Mouse (Mus musculus) liver, postnatal 0 days (tissue): ENCODE results near the gene Ptprq. TPM values are rescaled to one million over a fixed set of nuclear protein-coding genes. Genes with fewer than 3 reads are reported as not detected.

Source experiments
- ATAC-seq: fragments of 200-750 bp; cut with Nextera tagmentation; 2 replicates; pipeline ENCODE4 v1.8.0; 2017; ENCODE audit warnings: mild to moderate bottlenecking, moderate library complexity
- DNase-seq: peaks from one replicate; pipeline ENCODE4 v3.0.0-alpha.2; 2016
- H3K27ac ChIP-seq: fragments of 300-500 bp; sonication (generic); 2 replicates; pipeline ENCODE4 v1.5.1; 2014; ENCODE audit warnings: antibody characterized with exemption, moderate library complexity, mild to moderate bottlenecking, low read depth
- H3K27me3 ChIP-seq: fragments of 300-500 bp; sonication (generic); 2 replicates; pipeline ENCODE4 v1.6.1; 2014; ENCODE audit warnings: low read length, control low read depth, mixed read lengths; ENCODE audit not compliant: insufficient read depth
- H3K36me3 ChIP-seq: fragments of 300-500 bp; sonication (generic); replicated peaks from 2 replicates; pipeline ENCODE4 v1.6.1; 2014; ENCODE audit warnings: mild to moderate bottlenecking, control low read depth, low read length, moderate library complexity, mixed read lengths; ENCODE audit not compliant: insufficient read depth
- H3K4me1 ChIP-seq: fragments of 300-500 bp; sonication (generic); 2 replicates; pipeline ENCODE4 v1.6.1; 2014; ENCODE audit warnings: antibody characterized with exemption, mild to moderate bottlenecking, control low read depth; ENCODE audit not compliant: insufficient read depth
- H3K4me2 ChIP-seq: fragments of 300-500 bp; sonication (generic); 2 replicates; pipeline ENCODE4 v1.6.1; 2014; ENCODE audit warnings: low read depth, mild to moderate bottlenecking, low read length, moderate library complexity, mixed read lengths
- H3K4me3 ChIP-seq: fragments of 300-500 bp; sonication (generic); 2 replicates; pipeline ENCODE4 v1.5.1; 2014; ENCODE audit warnings: low read depth, low read length
- H3K9ac ChIP-seq: fragments of 300-500 bp; sonication (generic); replicated peaks from 2 replicates; pipeline ENCODE4 v1.6.1; 2014; ENCODE audit warnings: mild to moderate bottlenecking, moderate library complexity
- H3K9me3 ChIP-seq: fragments of 300-500 bp; sonication (generic); 2 replicates; pipeline ENCODE4 v1.6.1; 2016; ENCODE audit warnings: mild to moderate bottlenecking, control low read depth, low read length, mixed read lengths
- CTCF ChIP-seq: sonication (generic); IDR thresholded peaks from 2 replicates; pipeline ENCODE4 v1.5.1; 2016; ENCODE audit warnings: antibody characterized with exemption, low read depth
- EP300 ChIP-seq: IDR thresholded peaks from 2 replicates; pipeline ENCODE4 v1.6.1; 2016; ENCODE audit warnings: antibody characterized with exemption, low read depth, mild to moderate bottlenecking
- WGBS: fragments of 180-500 bp; shearing (Covaris S2); extraction: QIAGEN DNeasy Blood & Tissue Kit; methylation state at CpG from one replicate; pipeline ENCODE4 v1.1.7; 2014; ENCODE audit not compliant: insufficient replicate concordance; 5-methylcytosine and 5-hydroxymethylcytosine counted together
- polyA plus RNA-seq: library from polyadenylated mRNA; unstranded; fragments of >200 nt; fragmentation: Nextera tagmentation; extraction: Ambion mirVana; gene quantifications from 2 replicates; pipeline ENCODE4 v1.2.1, GENCODE M21; 2015

Ptprq gene
- polyA plus RNA-seq, 1 experiment from 2014 or later, result not detected

GRCm38 (mm10) chr10:107746717-107747116 lies 26.9 kb upstream of the Ptprq start:
- WGBS, result 26% methylated on average over 9 of the region's 9 CpGs
- no peaks in the 10 kb centered on the region for H3K4me1 ChIP-seq
- no peak overlapping the region for H3K4me2 ChIP-seq

GRCm38 (mm10) chr10:107739815-107740214 lies 20.0 kb upstream of the Ptprq start:
- Histone ChIP-seq H3K36me3 (no peaks in the 10 kb centered on the region), H3K27me3 (no peaks in the 10 kb centered on the region), H3K4me2 (no peak overlapping the region), H3K27ac (no peak overlapping the region), H3K4me3 (no peak overlapping the region), H3K9me3 (no peaks in the 10 kb centered on the region), H3K9ac (no peak overlapping the region), H3K4me1 (no peaks in the 10 kb centered on the region)
- TF ChIP-seq EP300 (no peak), CTCF (no peak)
- ATAC-seq, result no peak
- 81% methylated on average over 5 of the region's 5 CpGs for WGBS
- DNase-seq, result no peak

More at GRCm38 (mm10) chr10:107746717-107747116, 26.9 kb upstream of the Ptprq start:
- TF ChIP-seq EP300 (no peak), CTCF (no peak)
- H3K36me3 ChIP-seq, result no peaks in the 10 kb centered on the region
- no peak overlapping the region for H3K4me3 ChIP-seq
- no peak for DNase-seq
- no peak for ATAC-seq
- no peaks in the 10 kb centered on the region for H3K27me3 ChIP-seq
- H3K27ac ChIP-seq, result no peak overlapping the region
- H3K9ac ChIP-seq, result no peak overlapping the region
- no peaks in the 10 kb centered on the region for H3K9me3 ChIP-seq

- ATAC-seq (no peak), DNase-seq (no peak)
- Histone ChIP-seq H3K9me3 (no peaks in the 10 kb centered on the region), H3K4me1 (no peaks in the 10 kb centered on the region), H3K4me2 (no peak overlapping the region), H3K27ac (no peak overlapping the region), H3K36me3 (no peaks in the 10 kb centered on the region), H3K27me3 (no peaks in the 10 kb centered on the region), H3K4me3 (no peak overlapping the region), H3K9ac (no peak overlapping the region)
- WGBS, result 71% methylated on average over 6 of the region's 6 CpGs
- TF ChIP-seq CTCF, result no peak
- no peak for TF ChIP-seq EP300
Measured at GRCm38 (mm10) chr10:107737743-107738142, 17.9 kb upstream of the Ptprq start.

- Histone ChIP-seq H3K27me3 (no peaks in the 10 kb centered on the region), H3K9me3 (no peaks in the 10 kb centered on the region), H3K4me1 (no peaks in the 10 kb centered on the region), H3K27ac (no peak overlapping the region), H3K4me2 (no peak overlapping the region), H3K36me3 (no peaks in the 10 kb centered on the region), H3K4me3 (no peak overlapping the region), H3K9ac (no peak overlapping the region)
- ATAC-seq (no peak), DNase-seq (no peak)
- WGBS, result 75% methylated on average over 7 of the region's 7 CpGs
- TF ChIP-seq CTCF (no peak), EP300 (no peak)
Measured at GRCm38 (mm10) chr10:107735448-107735847, 15.6 kb upstream of the Ptprq start.

- Histone ChIP-seq H3K4me3 (no peak overlapping the region), H3K4me1 (no peaks in the 10 kb centered on the region), H3K27me3 (no peaks in the 10 kb centered on the region), H3K9ac (no peak overlapping the region), H3K4me2 (no peak overlapping the region), H3K9me3 (no peaks in the 10 kb centered on the region), H3K27ac (no peak overlapping the region), H3K36me3 (no peaks in the 10 kb centered on the region)
- TF ChIP-seq EP300 (no peak), CTCF (no peak)
- no peak for ATAC-seq
- no peak for DNase-seq
Measured at GRCm38 (mm10) chr10:107734327-107734726, 14.5 kb upstream of the Ptprq start.

GRCm38 (mm10) chr10:107725631-107726030 lies 5.8 kb upstream of the Ptprq start:
- H3K9ac ChIP-seq, result no peak overlapping the region
- DNase-seq (no peak), ATAC-seq (no peak)
- H3K36me3 ChIP-seq, result no peaks in the 10 kb centered on the region
- no peak overlapping the region for H3K27ac ChIP-seq
- no peaks in the 10 kb centered on the region for H3K9me3 ChIP-seq
- no peaks in the 10 kb centered on the region for H3K4me1 ChIP-seq
- H3K4me3 ChIP-seq, result no peak overlapping the region
- H3K4me2 ChIP-seq, result no peak overlapping the region
- H3K27me3 ChIP-seq, result no peaks in the 10 kb centered on the region
- TF ChIP-seq EP300 (no peak), CTCF (no peak)
- 42% methylated on average over 7 of the region's 7 CpGs for WGBS

- Histone ChIP-seq H3K9me3 (no peaks in the 10 kb centered on the region), H3K27me3 (no peaks in the 10 kb centered on the region), H3K4me3 (no peak overlapping the region), H3K27ac (no peak overlapping the region), H3K4me1 (no peaks in the 10 kb centered on the region), H3K4me2 (no peak overlapping the region), H3K9ac (no peak overlapping the region), H3K36me3 (no peaks in the 10 kb centered on the region)
- ATAC-seq (no peak), DNase-seq (no peak)
- WGBS, result 39% methylated on average over 3 of the region's 3 CpGs
- TF ChIP-seq CTCF (peak; percentile 24; the same call in 1 of the 2 replicates), EP300 (no peak)
Measured at GRCm38 (mm10) chr10:107704443-107704842, 15.4 kb downstream of the Ptprq start.
